8 mouse cellular contexts compared by ENCODE assay signal in genomic region chr5:36738799-36739615, GRCm38 (mm10). TPM values are rescaled to one million over a fixed set of nuclear protein-coding genes. Genes with fewer than 3 reads are reported as not detected.
DNase-seq lines count a peak whose midpoint lies in the region; TF ChIP-seq lines count a peak whose summit lies in the region.
"Had no signal": no experiment of that assay in that cellular context is flagged by ENCODE, and none has a peak within 500 bp of the region (broad histone marks: within the 10 kb centered on the region; RNA-seq: fewer than 3 reads in every experiment).

No protein-coding gene starts in this region.

- H3K9me3 ChIP-seq in MEL (replicated peaks; ENCODE audit: insufficient read depth, low read length), result no peaks in the 10 kb centered on the region
- H3K9me3 ChIP-seq: limb, embryonic 15.5 days had no signal

- no peak overlapping the region for H3K9ac ChIP-seq in MEL (ENCODE audit: control insufficient read depth, low read depth, low read length, poor library complexity, severe bottlenecking)
- H3K9ac ChIP-seq: limb, embryonic 15.5 days had no signal

- no peak for TF ChIP-seq EP300 in MEL (IDR thresholded peaks at IDR 0.05; ENCODE audit: low read depth in 1 of 2, low read length in 2 of 2)

- H3K4me1 ChIP-seq in MEL (ENCODE audit: control insufficient read depth in 1 of 2, insufficient read depth in 2 of 2, low read length in 2 of 2), result peaks cover 6 to 28% of the 10 kb centered on the region in 2 experiments
- no peaks in the 10 kb centered on the region for H3K4me1 ChIP-seq in lung, adult 2 months (ENCODE audit: control insufficient read depth, insufficient read depth, low read length)

- H3K27ac ChIP-seq in MEL (ENCODE audit: control insufficient read depth, low read depth, low read length), result no peak overlapping the region
- H3K27ac ChIP-seq: limb, embryonic 15.5 days had no signal

- H3K36me3 ChIP-seq in MEL (ENCODE audit: control insufficient read depth in 1 of 2, insufficient read depth in 2 of 2, low read length in 2 of 2), result peaks cover 0 to 16% of the 10 kb centered on the region in 2 experiments; a peak in 2 of 4 replicates
- H3K36me3 ChIP-seq: limb, embryonic 15.5 days had no signal

- TF ChIP-seq CTCF in MEL (IDR thresholded peaks at IDR 0.05 in 2 of 3, conservative IDR thresholded peaks at IDR 0.05 in 1 of 3; ENCODE audit: control insufficient read depth in 1 of 3, insufficient read depth in 1 of 3, low read depth in 2 of 3, low read length in 3 of 3, poor library complexity in 1 of 3, severe bottlenecking in 1 of 3), result no peak
- TF ChIP-seq CTCF in lung, adult 2 months (IDR thresholded peaks at IDR 0.05; ENCODE audit: insufficient read depth, low read length), result no peak

- DNase-seq in MEL (ENCODE audit: low read depth, low spot score) (no peak), adipocyte (ENCODE audit: low spot score) (peak; percentile 53)
- DNase-seq in frontal cortex, postnatal 36 days (ENCODE audit: low spot score in 2 of 2), result peak; percentile 52 to 64
- DNase-seq in left cerebral cortex, adult 18-20 months (ENCODE audit: low spot score in 2 of 2), result peak; percentile 44 to 53
- DNase-seq in right cerebral cortex, postnatal 36 days (ENCODE audit: low spot score in 2 of 2), result peak; percentile 56 to 69
- DNase-seq in lung, postnatal 36 days, result no peak
- DNase-seq in lung, adult 2 months, result no peak

- no peak overlapping the region for H3K4me3 ChIP-seq in MEL (ENCODE audit: control insufficient read depth in 1 of 2, insufficient read depth in 1 of 2, low read depth in 2 of 2, low read length in 2 of 2)
- H3K4me3 ChIP-seq in lung, adult 2 months (replicated peaks; ENCODE audit: extremely low read depth, low read depth, low read length), result no peak overlapping the region
- H3K4me3 ChIP-seq: limb, embryonic 15.5 days had no signal

- WGBS in lung, adult 2 months, result 49% methylated on average over 16 of the region's 16 CpGs

- no peaks in the 10 kb centered on the region for H3K79me2 ChIP-seq in MEL (ENCODE audit: control insufficient read depth, insufficient read depth, low read length, poor library complexity)

- TF ChIP-seq RAD21 in MEL (IDR thresholded peaks at IDR 0.05; ENCODE audit: low read depth, low read length), result no peak; the same call in 1 of the 2 replicates

- H3K27me3 ChIP-seq in MEL (ENCODE audit: control insufficient read depth in 1 of 2, insufficient read depth in 2 of 2, low read length in 2 of 2), result no peaks in the 10 kb centered on the region
- H3K27me3 ChIP-seq: limb, embryonic 15.5 days had no signal

- TF ChIP-seq POLR2A in MEL (IDR thresholded peaks at IDR 0.05; ENCODE audit: control insufficient read depth in 1 of 2, insufficient read depth in 1 of 2, low read depth in 1 of 2, low read length in 2 of 2, poor library complexity in 1 of 2), result no peak
- TF ChIP-seq POLR2A in lung, adult 2 months (IDR thresholded peaks at IDR 0.05; ENCODE audit: borderline replicate concordance, extremely low read depth, low read depth, low read length), result no peak

TF ChIP-seq in MEL, 35 proteins besides CTCF, POLR2A, EP300 and RAD21:
- TF ChIP-seq SMC3 (IDR thresholded peaks at IDR 0.05; ENCODE audit: low read depth, low read length) (0 out of 2 replicates have a peak, but pooled peaks have one; percentile 18), GATA1 (IDR thresholded peaks at IDR 0.05; ENCODE audit: low read depth, low read length) (peak; percentile 13; the same call in 1 of the 2 replicates), ZC3H11A (IDR thresholded peaks at IDR 0.05; ENCODE audit: low read depth, low read length) (no peak)
TF ChIP-seq in MEL: peak in this region for 2.

RNA-seq across cellular contexts. Expression of gene Bloc1s4, which starts 9.4 kb away (rescaled TPM):
- 27.9 and 32.9 TPM in 2 replicates for total RNA-seq in MEL (2012; rRNA removed)
- polyA plus RNA-seq in MEL (2012; ENCODE audit: insufficient read depth in 1 of 2, insufficient read length in 2 of 2, low read depth in 1 of 2, low replicate concordance in 2 of 2, missing spikeins in 1 of 2), result 10 to 100 TPM in 1 of 2 experiments, not detected in 1; 29.8 TPM
- 10 to 100 TPM; 17.5 to 19.6 TPM for total RNA-seq in left cerebral cortex, adult 18-20 months (2021)
- polyA plus RNA-seq in lung, adult 2 months (2012; rRNA removed), result 25.7 and 33.4 TPM in 2 replicates

RNA-seq across cellular contexts. Expression of gene D5Ertd579e, which starts 43.2 kb away (rescaled TPM):
- total RNA-seq in MEL (2012; rRNA removed), result 15.9 and 18.9 TPM in 2 replicates
- polyA plus RNA-seq in MEL (2012; ENCODE audit: insufficient read depth in 1 of 2, insufficient read length in 2 of 2, low read depth in 1 of 2, low replicate concordance in 2 of 2, missing spikeins in 1 of 2), result 10 to 100 TPM in 1 of 2 experiments, not detected in 1; 31.1 TPM
- 10 to 100 TPM; 91.9 to 94.7 TPM for total RNA-seq in left cerebral cortex, adult 18-20 months (2021)
- polyA plus RNA-seq in lung, adult 2 months (2012; rRNA removed), result 14.4 and 23.3 TPM in 2 replicates

RNA-seq across cellular contexts. Expression of gene Mrfap1, which starts 57.6 kb away (rescaled TPM):
- 206 and 211 TPM in 2 replicates for total RNA-seq in MEL (2012; rRNA removed)
- 100 to 1,000 TPM in 1 of 2 experiments, not detected in 1; 267 TPM for polyA plus RNA-seq in MEL (2012; ENCODE audit: insufficient read depth in 1 of 2, insufficient read length in 2 of 2, low read depth in 1 of 2, low replicate concordance in 2 of 2, missing spikeins in 1 of 2)
- 100 to 1,000 TPM; 430 to 460 TPM for total RNA-seq in left cerebral cortex, adult 18-20 months (2021)
- polyA plus RNA-seq in lung, adult 2 months (2012; rRNA removed), result 127 and 129 TPM in 2 replicates

Comparison
In these comparisons a context has a peak if more than half of its experiments do, and no peak if none do; other contexts are left out.
1. DNase-seq: peak in adipocyte (single experiment), frontal cortex, postnatal 36 days (2 of 2), left cerebral cortex, adult 18-20 months (2 of 2) and right cerebral cortex, postnatal 36 days (2 of 2); none in MEL (single experiment), lung, postnatal 36 days (single experiment) and lung, adult 2 months (single experiment).